Mouse (Mus musculus) CH12F3 (cell line): ENCODE measurements at regions not wholly inside any gene's neighbourhood (a gene's known extent, or its start where the extent isn't known, plus 50 kb on each side); places are given as distances from the start of the nearest gene placed in this dataset.

Experiments
- in situ Hi-C: fragments of 300-500 bp; cut with MboI; formaldehyde crosslinking; loops from 2 replicates; pipeline ENCODE4 v1.14.3; 2020; ENCODE audit warnings: low sequenced_read_pairs

DNA sequence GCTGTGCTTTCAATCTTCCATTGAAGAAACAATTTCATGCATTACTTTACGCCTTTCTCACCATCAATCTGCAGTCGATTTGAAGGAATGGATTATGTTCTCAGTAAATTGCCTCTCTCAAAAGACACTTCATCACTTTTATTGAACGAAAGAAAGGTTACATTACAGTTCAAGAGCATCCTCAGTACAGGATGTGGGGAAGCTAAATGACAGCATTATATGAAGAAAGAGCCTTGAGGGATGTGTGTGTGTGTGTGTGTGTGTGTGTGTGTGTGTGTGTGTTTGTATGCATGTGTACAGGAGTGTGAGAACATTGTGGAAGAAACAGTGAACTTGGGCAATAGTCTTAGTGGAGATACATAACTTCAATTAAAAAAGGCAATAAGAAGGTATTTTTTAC is 311.8 kb upstream of the Rnaseh2b start:
- in situ Hi-C loops, result no loop called here

DNA sequence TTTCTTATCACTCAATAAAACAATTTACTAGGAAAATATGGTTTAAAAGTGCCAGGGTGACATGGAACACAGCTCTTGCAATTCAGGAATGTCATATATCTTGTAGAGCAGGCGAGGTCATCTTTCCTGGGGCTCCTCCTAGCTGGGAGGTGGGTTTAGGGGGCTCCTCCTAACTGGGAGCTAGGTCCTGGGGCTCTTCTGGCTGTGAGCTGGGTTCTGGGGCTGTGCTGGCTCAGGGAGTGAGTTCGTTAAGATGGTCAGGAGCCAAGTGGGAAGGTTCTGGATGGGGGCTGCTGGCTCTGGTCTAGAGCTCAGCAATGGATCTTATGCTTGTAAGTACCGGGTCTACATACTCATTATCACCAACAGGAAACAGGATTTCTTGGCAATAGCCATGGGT is 306.8 kb upstream of the Rnaseh2b start:
- in situ Hi-C loops, result no loop called here

DNA sequence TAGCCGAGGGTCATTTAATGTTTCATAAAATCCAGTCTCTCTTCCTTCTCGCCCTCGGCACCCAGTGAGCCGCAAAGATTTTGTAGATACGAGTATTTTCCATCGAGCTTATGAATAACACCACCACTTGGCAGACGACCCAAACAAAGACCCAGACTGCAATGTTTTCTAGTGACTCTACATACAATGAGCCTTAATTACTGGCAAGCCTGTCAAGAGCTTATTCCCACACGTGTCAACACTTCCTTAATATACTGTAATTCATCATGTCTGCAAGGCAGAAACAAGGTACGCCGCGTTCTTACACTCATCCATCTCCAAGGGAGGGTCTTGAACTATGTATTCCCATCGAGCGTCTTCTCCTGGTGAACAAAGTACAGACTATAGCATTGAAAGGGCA is 306.2 kb upstream of the Rnaseh2b start:
- in situ Hi-C loops, result no loop called here

DNA sequence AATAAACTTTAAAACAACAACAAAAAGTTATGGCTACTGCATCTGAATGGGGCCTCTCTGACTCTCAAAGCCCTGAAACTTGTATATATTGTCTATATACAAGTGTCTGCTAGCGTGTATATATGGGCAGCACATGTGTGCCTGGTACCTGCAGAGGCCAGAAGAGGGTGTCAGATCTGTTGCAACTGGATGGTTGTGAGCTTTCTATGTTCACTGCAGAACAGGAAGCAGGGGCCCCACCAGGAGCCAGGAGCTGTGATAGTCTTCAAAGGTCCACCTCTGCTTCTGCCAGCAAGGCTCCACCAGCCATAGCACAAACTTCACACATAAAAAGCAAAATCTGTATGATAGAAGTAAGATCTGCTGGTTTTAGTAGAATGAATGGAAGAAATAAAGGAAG is 297.1 kb upstream of the Rnaseh2b start:
- in situ Hi-C loops, result no loop called here

DNA sequence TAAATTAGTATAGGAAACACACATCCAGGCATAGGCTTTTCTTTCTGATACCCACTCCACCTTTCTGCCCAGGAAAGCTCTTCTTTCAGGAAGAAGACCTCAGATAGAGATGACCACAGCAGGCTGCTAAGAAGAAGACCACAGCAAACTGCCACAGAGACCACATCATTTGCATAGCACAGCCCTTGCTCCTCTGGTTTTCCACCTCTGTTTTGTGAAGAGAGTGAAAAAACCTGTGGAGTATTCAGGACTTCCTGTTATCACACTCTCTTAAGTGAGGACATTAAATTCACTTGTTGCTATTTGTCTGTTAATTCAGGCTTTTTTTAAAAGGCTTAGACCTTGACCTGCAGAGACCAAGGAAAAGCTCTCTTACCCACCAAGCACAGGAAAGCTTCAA is 294.7 kb upstream of the Rnaseh2b start:
- in situ Hi-C loops, result no loop called here

DNA sequence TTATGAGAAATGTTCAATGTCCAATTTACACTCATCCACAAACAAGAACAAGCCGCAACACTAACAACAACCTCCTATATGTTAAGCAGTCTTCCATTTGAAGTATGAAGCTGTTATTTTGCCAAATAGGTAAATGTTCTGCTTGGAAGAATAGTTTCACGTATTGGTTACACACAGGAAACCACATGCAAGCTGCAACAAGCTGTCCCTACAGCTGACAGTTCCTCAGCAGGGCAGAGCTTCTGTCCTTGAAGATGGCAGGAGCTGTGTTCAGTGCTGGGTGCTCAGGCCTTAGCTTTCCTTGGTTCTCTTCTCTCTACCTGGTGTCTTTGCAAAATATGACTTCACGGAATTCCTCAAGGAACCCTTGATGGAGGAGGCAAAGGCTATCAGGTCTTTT is 294.1 kb upstream of the Rnaseh2b start:
- in situ Hi-C loops, result no loop called here

DNA sequence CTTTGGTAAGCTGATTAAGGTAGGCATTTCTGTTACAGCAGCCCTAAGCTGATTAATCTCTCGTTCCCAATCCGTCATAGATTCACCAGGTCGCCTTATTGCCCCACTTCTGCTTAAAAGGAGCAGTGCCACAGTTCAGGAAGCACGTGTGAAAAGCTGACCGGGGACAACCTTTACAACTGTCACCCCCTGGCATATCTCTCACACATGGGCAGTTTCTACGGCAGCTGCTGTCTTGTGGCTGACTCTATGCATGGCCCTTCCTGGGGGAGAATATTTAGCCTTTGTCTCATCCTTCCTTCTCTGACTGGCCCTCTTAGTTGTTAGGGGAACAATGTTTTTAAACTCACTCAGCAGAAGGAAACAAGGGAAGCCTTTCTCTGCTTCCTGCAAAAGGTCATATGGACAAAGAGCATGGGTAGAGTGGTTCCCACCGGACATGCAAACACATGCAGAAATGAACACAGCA is 290.9 kb upstream of the Rnaseh2b start:
- in situ Hi-C loops, result no loop called here

DNA sequence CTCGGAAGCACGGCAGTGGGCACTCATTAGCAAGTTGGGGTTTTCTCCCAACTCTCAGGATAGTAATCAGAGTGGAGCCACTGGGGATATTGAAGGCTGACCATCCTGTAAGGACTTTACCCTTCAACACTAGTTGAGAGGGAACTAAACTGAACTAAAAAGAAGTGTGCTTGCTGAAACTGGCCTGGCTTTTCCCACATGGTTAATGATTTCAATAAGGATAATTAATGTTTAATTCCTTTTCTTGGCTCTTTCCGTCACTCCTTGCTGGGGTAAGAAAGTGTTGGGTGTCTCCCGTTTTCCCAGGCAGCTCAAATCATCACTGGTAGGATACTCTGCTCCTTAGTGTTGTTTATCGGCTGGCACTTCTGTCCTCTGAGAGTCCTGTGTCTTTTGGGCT is 290.3 kb upstream of the Rnaseh2b start:
- in situ Hi-C loops, result no loop called here

DNA sequence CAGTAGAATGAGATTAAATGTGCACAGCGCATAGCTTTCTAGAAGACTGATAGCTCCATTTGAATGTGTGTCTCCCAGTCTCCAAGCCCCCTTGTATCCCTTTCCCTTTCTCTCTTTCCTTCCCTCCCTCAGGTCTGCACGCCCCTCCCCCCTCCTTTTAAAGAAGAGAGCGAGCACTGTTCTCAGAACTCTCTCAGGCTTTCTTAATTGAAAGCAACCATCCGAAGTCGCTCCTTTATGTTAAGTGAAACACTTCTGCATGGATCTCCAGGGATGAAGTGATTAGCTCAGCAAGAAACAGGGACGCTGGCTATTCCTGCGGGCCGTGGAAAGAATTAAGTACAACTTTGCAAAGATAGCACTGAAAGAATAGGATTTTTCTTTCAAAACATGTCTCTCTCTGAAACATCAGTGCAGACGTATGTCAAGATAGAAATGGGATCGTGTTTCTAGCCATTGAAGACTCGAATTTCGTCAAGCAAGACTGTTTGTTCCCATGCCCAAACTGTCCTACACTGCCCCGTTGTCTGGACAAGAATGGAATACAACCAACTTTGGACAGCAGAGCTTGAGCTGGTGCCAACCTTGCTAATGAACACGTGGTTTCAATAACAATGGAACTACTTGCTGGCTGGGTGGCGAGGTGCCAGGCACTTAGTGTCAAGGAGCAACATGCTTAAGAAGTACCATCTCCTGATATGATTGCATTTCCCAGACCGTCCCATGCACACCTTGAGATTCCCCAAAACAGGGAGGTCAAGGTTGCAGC is 289.2 kb upstream of the Rnaseh2b start:
- in situ Hi-C loops, result no loop called here

DNA sequence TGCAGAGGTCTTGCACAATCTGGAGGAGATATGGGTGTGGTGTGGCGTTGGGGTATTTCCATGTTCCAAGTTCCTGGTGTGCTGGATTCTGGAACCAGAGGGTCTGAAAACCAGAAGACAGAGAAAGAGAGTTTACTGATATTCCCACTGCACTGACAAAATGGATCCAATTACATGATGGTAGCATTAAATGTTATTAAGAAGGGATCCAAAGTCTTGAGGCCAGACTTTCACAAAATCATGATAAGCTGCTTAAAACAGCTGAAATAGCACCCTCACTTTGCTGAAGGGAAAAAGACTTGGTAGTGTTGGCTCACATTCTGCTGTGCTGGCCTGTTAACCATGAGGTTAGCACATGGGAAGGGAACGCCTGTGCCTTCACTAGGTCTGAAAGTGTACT is 288.6 kb upstream of the Rnaseh2b start:
- in situ Hi-C loops, result no loop called here

DNA sequence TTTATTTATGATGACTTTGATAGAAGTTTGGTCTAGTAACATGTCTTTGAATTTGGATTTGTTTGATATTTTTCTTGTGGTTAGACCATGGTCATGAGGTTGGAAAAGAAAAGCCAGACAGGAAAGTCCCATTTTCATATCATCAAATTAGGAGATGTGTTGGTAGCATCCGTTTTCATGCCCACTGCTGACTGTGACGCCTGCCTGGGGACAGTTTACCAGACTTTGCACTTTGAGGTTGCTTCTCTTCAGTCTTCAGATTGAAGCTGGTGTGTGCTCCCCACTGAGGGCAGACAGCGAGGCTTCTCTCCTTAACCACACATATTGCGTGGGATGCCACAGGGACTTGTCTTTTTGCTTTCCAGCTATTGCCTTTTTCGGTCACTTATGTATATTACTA is 283.7 kb upstream of the Rnaseh2b start:
- in situ Hi-C loops, result no loop called here

DNA sequence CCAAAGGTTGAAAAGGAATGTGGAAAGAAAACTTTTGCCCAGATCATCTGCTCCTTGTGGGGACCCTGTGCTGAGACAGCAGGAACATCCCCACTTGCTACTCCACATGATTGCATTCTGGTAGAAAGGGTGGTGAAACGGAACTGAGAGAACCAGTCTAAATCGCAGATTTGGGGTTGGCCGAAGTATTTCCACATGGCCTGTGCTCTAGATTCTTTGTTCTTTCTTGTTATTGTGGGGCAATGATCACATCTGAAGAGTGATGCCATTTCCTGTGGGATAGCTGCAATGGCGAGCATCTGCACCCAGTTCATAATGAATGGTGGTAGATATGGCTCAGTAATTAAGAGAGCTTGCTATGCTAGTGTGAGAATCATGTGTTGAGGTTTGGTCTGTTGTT is 273.6 kb upstream of the Rnaseh2b start:
- in situ Hi-C loops, result no loop called here

DNA sequence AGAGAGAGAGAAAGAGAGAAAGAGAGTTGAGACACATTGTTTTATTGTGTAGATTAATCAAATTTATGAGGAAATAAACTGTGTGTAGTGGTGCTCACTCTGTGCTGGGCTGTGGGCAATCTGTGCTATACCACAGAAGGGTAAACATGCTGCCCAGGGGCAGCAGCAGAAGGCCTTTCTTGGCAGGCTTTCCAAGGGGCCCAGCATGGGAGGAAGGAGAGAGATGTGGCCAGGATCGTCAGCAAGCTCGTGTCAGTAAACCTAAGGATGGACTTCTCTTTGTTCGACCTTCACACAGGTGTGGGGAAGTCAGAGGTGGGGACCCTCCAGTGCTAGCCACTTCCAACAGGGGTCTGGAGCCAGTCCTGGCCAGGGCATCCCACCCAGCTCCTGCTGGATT is 271.4 kb upstream of the Rnaseh2b start:
- in situ Hi-C loops, result no loop called here

DNA sequence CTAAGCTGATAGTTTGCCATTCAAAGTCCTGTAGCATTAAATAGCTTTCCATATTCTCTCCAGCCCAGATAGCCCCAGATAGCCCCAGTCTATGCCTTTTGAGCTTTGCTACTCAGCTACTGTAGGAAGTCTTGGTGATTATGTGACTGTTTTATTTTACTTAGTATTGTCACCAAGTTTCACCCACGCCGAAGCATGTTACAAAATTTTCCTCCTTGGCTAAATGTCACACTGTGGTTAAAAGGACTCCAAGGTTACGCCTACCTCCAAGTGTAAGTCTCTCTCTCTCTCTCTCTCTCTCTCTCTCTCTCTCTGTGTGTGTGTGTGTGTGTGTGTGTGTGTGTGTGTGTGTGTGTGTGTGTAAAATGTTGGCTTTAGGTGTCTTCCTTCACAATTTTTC is 270.2 kb upstream of the Rnaseh2b start:
- in situ Hi-C loops, result no loop called here

DNA sequence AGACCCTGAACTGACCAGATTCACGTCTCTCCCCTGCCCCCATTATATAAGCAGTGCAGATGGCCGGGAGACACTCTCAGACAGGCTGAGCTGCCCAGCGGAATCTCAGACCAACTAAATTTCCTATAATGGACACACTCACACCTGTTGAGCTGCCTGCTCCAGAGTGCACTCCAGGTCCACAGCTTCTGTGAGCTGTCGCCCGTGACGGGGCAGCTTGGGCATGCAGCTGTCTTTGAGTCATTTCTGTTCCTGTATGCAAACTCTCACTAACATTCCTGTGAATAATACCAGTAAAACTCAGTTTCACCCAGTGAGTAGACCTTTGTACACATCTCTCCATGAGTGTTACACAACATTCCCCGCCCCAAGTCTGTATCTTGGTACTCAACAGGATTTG is 269.4 kb upstream of the Rnaseh2b start:
- in situ Hi-C loops, result no loop called here

DNA sequence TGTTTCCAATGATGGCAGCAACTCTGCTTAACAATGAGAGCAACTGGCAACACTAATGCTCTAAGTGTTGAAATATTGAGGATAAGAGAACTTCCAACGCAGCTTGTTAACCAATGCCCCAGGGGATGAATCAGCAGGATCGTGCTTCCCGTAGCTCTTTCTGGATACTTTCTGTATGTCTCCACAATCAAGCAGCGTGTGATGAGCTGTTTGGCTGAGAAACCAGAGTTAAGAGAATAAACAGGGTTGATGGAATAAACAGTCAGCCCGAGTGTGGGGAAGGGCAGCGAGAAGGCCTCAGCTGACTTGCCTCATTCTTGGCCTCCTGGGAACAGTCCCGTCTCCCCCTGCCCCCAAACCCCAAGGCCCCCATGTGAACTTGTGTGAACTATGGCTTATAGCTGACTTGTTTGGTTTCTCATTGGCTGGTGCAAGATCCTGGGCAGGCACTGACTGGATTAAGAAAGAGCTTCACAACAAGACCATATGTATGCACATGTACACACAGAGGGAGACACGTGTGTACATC is 264.6 kb upstream of the Rnaseh2b start:
- in situ Hi-C loops, result loop anchor here (25.0 kb wide), 1 partner anchor 466 kb away; the partner anchor contains the start of gene Spryd7

DNA sequence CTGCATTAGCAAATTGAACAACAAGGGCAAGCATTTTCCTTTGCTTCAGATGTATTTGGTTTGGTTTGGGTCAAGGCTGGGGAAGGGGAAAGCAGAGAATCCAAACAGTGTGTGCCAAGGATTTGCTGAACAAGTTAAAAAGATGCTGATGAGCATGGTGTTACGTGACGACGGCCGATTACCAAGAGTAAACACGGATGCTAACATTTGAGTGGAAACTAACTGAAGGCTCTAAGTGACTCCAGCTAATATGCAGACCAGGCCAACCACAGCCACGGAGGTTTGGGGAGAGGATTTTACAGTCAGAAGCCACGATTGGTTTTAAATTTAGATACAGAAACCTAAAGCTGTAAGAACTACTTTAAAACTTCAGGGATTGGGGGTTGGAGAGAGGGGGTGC is 262.3 kb upstream of the Rnaseh2b start:
- in situ Hi-C loops, result loop anchor here (25.0 kb wide), 1 partner anchor 468 kb away; the partner anchor contains the start of gene Spryd7

DNA sequence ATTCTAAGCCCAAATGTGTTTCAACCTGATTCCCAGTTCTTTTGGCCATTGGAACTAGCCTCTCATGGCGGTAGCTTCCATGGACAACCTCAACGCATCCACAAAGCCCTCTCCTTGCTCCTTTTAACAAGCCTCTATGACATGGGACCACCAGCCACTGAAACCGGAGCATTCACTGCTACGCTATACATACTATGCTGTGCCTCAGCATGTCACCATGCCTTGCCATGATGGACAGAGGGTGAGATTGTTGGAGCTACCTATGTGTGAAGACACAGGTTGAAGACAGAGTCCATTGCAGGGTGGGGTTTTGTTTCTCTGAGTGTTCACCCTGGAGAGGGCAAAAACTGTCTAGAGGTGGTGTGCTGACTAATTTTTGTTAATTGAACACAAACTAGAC is 258.7 kb upstream of the Rnaseh2b start:
- in situ Hi-C loops, result loop anchor here (25.0 kb wide), 1 partner anchor 471 kb away; the partner anchor contains the start of gene Spryd7

DNA sequence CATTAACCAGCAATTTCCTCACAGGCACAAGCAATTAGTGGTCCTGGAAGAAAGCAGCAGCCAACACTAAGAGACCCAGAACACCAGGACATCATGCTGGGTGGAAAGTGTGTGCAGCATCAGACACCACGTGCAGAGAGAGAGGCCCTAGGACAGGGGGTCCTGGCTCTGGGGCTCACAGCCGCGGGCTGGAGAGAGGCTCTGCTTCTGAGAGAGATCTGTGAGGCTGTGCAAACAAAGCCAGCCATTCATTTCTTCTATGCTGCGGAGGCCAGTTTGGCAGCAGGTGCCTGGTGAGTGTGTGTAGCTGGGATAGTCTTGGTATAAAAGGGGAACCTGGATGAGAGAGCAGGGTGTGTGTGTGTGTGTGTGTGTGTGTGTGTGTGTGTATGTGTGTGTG is 257.7 kb upstream of the Rnaseh2b start:
- in situ Hi-C loops, result loop anchor here (25.0 kb wide), 1 partner anchor 472 kb away; the partner anchor contains the start of gene Spryd7

DNA sequence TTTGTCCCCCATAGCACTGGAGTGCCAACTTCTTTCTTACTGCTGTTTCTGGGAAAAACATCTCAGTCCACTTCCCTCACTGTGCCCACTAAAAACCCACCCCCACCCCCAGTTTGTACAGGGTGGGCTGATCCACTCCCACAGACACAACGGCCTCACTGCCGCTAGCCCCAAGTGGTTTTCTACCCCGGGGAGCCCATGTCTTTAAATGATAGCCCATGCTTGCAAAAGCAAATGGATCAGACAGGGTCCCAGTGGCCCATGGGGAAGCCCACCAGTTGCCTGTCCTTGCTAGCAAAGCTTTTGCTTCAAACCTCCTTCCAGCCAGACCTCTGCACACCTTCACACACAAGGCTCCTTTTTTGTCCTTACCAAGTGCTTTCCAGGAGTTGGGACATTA is 257.0 kb upstream of the Rnaseh2b start:
- in situ Hi-C loops, result loop anchor here (25.0 kb wide), 1 partner anchor 473 kb away; the partner anchor contains the start of gene Spryd7

DNA sequence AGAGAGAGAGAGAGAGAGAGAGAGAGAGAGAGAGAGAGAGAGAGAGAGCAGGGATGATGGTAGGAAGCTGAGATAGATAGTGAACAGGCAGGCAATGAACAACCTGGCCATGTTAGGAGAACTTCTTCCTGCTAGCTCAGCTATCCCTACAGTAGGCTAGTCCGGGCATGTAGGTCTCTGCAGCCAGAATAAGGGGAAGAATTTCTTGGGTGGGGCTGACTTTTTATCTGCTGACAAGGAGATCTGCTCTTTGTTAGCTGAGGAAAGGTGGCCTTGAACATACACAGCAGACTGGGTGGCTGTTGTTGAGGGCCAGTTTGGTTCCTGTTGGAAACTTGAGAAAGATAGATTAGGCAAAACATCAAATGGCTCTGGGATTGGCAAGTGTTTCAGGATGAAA is 254.9 kb upstream of the Rnaseh2b start:
- in situ Hi-C loops, result loop anchor here (25.0 kb wide), 1 partner anchor 475 kb away; the partner anchor contains the start of gene Spryd7

DNA sequence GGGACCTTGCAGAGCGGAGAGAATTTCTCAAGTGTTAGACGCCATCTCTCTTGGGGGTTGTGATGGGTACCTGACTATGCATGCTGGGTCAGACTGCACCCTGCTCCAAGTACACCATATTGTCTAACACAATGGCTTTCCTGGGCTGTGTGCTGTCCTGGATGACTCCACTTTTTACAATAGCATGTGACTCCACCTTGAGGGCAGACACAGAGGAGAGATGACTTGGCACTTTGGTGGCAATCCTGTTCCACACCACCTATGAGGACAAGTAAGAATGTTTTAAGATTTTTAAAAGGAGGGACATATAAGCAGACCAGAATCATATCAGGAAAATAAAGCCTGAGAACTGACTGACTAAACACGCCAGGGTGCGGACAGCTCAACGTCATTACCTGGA is 254.5 kb upstream of the Rnaseh2b start:
- in situ Hi-C loops, result loop anchor here (25.0 kb wide), 1 partner anchor 476 kb away; the partner anchor contains the start of gene Spryd7
